Mouse (Mus musculus) olfactory bulb, adult 2 months (tissue): ENCODE data around the gene Selenow.

Experiments used
- CTCF ChIP-seq: fragments of 200-500 bp; IDR thresholded peaks from 2 replicates; pipeline ENCODE4 v1.5.1; 2012; ENCODE audit warnings: low read depth, mild to moderate bottlenecking, low read length, moderate library complexity; ENCODE audit not compliant: insufficient read depth
- POLR2A ChIP-seq: fragments of 200-500 bp; IDR thresholded peaks from 2 replicates; pipeline ENCODE4 v1.6.1; 2012; ENCODE audit warnings: mild to moderate bottlenecking, low read depth, low read length, moderate library complexity; ENCODE audit not compliant: insufficient read depth

GRCm38 (mm10) chr7:15966489-15966888, 44.3 kb upstream of the Selenow start:
- TF ChIP-seq CTCF (no peak), POLR2A (no peak)
